Mouse (Mus musculus): ENCODE results near the gene Chd4.

Chd4 gene

DNA sequence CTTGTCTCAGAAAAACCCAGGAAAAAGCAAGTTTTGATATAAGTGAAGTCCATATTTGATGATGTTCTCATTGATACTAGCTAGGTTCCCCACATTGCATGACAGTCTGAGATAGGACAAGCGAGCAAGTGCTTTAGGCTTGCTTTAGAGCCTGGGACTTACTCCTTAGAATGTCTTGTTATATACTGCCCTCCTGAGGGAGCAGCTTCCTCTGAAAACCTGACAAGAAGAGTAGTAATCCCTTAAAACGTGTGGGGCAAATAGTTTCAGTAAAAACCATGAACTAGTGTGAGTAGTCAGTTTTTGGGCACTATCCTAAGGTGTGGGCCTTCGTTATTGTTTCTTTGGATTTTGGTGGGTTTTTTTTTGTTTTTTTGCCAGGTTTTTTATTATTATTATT lies 47.3 kb downstream of the Chd4 start:
- no peak for DNase-seq (ENCODE audit: low spot score)

DNA sequence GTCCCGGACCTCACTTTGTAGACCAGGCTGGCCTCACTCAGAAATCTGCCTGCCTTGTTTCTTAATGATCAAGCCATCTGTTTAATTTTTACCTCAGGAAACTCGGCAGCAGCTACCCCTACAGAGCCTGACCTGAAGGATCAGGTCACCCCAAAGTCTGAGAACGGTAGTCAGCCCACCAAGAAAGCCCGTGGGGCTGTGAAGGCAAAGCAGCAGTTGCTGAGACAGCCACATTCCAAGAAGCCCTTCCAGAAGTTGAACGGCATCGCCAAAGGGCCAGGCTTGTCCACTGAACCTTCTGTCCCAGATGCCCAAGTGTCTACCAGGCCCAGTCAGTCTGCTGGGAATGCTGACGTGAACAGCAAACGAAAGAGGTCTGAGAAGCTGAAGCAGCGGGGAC lies 48.1 kb downstream of the Chd4 start:
- DNase-seq (ENCODE audit: low spot score) = no peak

DNA sequence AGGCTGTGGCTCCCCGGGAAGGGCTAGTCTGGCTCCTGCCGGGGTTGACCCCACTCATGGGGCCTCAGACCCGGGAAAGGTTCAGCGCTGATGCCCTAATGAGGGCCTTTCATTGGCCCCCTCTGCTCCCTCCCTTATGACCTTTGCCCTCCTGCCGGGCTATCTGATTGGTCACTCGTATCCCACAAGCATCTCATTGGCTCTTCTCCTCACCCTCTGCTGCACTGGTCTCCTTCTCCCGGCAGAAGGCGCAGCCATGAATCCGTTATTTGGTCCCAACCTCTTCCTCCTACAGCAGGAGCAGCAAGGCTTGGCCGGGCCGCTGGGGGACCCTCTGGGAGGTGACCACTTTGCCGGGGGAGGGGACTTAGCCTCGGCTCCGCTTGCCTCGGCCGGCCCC lies 49.2 kb downstream of the Chd4 start, which contains the start of gene Iffo1:
TSS of gene Iffo1 (plus strand) at position 241 of the 400 bp plus-strand sequence.
- DNase-seq (ENCODE audit: low spot score) = peak; percentile 90

DNA sequence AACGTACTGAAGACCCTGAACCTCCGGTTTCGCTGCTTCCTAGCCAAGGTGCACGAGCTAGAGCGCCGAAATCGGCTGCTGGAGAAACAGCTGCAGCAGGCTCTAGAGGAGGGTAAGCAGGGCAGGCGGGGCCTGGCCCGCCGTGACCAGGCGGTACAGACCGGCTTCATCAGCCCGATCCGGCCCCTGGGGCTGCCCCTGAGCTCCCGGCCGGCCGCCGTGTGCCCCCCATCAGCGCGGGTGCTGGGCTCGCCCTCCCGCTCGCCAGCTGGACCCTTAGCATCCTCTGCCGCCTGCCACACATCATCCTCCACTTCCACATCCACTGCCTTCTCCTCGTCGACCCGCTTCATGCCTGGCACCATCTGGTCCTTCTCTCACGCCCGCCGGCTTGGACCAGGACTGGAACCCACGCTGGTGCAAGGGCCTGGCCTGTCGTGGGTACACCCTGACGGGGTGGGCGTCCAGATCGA lies 49.7 kb downstream of the Chd4 start:
- DNase-seq (ENCODE audit: low spot score) = peak; percentile 34

DNA sequence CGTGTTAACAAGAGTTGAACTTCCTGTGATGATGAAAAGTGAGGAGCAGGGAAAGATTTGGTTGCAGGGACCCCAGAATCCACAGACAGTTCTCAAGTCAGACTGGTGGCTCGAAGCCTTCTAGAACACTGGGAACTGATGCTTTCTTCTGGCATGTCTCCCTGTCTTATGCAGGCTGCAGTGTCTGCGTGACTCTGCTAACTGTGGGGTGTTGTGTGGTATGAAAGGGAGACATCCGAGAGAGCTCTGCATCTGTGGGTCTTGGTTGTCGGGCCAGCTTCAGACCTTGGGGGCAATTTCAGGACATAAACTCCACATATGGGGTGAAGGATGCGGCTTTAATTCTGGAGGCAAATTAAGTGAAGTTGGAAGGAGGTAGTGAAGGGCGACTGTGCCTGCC lies 50.4 kb downstream of the Chd4 start:
- no peak for DNase-seq (ENCODE audit: low spot score)

DNA sequence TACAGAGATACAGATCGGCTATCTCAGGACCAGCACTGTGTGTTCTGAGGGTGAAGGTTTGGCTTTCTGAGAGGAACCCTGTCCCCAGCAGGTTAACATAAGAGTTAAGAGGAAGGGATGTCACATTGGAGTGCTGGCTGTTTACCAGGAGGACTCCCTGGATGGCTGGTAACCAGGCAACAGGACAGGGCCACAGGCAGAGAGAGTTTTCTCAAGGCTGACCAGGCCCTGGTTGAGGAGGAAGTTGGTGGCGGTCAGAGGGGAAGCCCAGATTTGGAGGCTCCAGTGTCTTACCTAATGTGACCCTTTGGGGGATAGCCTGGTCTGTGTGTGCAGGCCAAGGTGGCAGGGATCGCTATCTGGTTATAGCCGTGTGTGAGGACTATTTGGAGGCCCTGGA lies 51.0 kb downstream of the Chd4 start:
- DNase-seq (ENCODE audit: low spot score) = no peak

DNA sequence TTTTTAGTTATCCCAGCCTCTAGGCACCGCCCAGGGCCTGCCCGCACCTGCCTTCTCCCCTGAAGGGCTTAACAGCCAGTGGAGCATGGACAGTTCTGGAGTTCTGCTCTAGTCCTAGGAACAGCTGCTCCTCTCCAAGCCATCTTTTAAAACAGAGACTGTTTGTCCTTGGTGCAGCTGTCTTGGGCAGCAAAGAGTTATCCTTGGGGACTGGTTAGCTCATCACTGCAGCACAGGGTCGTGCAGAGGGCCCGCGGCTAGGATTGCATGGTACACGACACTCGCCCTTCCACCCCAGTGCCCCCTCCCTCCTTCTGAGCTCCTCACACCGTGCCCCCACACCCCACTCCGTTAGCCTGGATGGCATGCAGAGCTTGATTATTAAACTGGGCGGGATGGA lies 51.5 kb downstream of the Chd4 start:
- no peak for DNase-seq (ENCODE audit: low spot score)

DNA sequence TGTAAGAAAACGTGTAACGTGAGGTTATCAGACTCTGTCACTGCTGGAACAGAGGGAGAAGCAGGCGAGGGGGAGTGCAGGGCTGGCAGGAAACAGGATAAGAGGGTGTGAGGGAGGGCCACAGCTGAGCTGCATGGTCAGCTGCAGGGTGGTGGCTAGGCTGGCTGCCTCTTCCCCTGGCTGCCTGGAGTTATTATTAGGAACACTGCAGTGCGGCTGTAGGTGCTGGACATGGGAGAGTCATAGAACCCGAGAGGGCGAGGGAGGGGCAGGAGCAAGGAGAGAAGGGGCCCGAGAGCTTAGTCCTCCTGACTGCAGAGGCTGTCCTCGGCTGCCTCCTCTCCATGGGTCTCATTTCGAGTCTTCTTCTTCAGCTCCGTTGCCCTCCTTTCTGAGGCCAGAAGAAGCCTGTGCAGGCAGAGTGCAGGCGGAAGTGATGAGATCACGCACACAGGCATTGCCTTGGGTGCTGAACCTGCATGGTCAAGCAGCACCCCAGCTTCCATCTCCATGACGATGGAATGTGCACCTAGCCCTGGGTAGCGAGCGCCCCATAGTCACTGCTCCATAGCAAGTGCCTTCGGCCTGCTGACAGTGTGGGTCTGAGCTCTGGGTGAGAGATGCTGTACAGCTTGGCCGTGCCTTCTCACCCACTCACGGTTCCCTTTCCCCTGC lies 52.6 kb downstream of the Chd4 start:
- no peak for DNase-seq (ENCODE audit: low spot score)

DNA sequence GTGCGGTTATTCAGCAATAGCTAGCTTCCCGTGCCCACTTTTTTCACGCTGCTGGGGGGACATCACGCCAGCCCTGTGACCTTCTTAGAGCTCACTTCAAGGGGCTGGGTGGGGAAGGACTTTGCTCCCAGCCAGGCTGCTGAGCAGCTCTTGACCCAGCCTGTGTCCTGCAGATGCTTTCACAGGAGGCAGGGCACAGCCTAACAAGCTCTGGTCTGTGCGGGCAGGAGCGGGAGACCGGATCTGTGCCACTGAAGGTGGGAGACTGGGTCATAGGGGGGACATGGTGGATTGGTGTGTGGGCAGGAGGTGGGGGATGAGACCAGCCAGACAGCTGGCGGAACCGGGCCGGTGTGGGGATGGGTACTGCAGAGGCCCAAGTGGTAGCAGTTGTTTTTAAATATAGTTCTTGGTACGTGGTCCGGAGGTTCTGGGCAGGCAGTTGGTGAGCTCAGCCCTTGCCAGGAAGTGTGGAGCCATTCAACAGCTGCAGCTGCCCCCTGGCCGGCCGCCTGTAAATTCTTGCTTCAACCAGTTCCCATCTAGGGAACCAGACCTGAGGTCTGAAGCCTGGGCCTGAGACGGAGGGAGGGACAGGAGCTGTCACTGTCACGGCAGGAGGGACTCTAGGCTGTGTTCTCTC lies 53.3 kb downstream of the Chd4 start:
- DNase-seq (ENCODE audit: low spot score) = no peak

DNA sequence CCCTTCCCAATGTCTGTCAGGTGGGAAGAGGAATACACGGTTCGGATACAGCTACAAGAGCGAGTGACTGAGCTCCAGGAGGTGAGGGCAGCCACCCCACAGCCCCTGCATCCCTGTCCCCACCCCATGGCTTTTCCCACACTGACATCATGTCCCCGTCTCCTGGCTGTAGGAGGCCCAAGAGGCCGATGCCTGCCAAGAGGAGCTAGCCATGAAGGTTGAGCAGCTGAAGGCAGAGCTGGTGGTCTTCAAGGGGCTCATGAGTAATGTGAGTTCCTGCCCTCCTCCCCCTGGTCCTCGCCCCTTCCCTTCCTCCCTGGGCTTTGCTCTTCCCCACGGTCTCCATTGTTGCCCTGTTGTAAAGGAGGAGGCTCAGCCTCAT lies 53.8 kb downstream of the Chd4 start:
- DNase-seq (ENCODE audit: low spot score) = no peak

DNA sequence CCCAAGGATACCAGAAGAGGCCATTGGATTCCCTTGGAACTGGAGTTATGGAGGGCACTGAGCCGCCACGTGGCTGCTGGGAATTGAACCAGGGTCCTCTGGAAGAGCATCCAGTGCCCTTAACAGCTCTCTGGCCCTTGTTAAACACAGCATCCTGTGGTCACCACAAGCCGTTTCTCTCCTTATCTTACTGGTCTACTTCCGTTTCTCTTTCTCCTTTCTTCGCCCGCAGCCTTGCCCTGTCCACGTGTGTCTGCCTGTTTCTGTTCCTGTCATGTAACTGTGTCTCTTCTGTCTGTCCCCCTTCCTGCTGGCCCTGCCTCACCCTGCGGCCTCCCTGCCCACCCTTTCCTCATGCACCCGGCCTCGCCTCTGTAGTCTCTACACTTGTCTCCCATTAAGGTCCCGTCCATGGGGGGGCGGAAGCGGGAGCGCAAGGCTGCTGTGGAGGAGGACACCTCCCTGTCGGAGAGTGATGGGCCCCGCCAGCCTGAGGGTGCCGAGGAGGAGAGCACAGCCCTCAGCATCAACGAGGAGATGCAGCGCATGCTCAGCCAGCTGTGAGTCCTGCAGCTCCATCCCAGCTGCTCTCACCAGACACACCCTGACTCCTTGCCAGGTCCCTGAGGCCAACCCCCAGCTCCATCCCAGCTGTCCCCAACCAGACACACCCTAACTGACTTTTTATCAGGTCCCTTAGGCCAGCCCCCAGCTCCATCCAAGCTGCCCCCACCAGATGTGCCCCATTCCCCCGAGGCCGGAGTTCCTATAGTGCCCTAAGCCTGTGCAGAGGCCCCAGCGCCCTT lies 56.6 kb downstream of the Chd4 start:
- no peak for DNase-seq (ENCODE audit: low spot score)

DNA sequence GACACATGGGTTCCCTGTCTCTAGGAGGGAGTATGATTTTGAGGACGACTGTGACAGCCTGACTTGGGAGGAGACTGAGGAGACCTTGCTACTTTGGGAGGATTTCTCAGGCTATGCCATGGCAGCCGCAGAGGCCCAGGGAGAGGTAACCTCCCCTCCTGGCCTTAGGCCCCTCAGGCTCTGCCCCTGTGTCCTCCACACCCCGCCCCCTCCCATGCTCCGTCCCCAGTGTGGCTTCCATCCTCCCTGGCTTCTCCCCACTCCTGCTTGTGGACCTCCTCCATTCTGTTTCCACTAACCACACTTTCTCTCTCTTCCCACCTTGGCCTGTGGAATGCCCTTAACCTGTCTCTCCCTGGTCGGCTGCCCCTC lies 57.2 kb downstream of the Chd4 start:
- DNase-seq (ENCODE audit: low spot score) = no peak

DNA sequence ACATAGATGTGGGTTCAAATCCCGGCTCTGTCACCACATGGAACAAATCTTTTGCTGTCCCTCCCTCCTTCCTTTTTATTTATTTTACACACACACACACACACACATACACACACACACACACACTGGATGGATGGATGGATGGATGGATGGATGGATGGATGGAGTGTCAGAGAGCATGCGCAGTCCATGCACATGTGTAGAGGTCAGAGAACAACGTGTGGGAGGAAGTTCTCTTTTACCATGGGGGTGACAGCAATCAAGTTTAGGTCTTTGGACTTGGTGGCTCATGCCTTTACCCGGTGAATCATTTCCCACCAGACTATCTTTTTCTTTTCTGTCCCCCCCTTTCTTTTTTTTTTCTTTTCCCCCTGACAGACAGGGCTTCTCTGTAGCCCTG lies 57.9 kb downstream of the Chd4 start:
- no peak for DNase-seq (ENCODE audit: low spot score)

DNA sequence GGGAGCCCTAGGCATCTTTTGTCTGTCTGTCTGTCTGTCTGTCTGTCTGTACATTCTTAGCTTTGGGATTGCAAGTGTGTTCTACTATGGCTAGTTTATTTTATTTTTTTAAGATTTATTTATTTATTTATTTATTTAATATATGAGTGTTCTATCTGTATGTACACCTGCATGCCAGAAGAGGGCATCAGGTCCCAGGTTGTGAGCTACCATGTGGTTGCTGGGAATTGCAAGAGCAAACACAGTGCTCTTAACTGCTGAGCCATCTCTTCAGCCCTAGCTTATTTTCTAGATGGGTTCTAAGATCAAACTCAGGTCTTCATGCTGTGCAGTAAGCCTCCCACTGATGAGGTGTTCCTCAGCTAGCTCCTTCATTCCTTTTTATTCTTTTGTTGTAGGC lies 58.8 kb downstream of the Chd4 start:
- DNase-seq (ENCODE audit: low spot score) = no peak

DNA sequence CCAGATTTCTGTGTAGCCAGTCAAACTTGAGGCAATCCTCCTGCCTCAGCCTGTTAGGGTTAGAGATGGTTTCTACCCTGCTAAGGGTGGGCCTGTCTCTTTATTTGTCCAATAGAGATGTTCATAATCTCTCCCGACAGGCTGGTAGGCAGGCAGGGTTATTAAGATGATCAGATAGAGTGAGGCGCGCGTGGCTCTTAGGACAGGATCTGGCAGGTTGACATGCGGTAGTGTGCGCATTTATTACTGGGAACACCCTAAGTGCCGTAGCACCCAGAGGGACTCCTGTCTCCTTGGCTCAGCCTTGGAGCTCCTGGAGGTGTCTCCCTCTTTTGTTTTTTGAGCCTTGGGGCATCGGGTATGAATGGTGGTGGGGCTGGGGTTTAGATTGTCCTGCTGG lies 59.5 kb downstream of the Chd4 start:
- no peak for DNase-seq (ENCODE audit: low spot score)

DNA sequence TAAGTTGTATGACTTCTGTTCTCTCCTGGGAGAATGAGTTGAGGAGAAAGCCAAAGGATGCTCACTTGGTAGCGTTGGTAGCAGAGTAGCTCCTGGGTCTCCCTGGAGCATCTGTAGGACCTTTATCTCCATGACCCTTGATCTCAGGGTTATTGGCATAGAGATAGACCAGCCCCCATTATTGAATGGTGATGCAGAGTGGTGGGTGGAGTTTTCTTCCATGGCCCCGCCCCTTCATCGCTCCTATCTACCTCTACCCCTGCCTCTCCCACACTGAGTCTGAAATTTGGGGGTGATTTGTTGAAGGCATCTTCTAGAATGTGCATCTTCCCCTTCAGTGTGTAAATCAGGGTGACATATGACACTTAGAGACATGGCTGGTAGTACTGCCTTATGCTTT lies 60.7 kb downstream of the Chd4 start:
- DNase-seq (ENCODE audit: low spot score) = no peak

DNA sequence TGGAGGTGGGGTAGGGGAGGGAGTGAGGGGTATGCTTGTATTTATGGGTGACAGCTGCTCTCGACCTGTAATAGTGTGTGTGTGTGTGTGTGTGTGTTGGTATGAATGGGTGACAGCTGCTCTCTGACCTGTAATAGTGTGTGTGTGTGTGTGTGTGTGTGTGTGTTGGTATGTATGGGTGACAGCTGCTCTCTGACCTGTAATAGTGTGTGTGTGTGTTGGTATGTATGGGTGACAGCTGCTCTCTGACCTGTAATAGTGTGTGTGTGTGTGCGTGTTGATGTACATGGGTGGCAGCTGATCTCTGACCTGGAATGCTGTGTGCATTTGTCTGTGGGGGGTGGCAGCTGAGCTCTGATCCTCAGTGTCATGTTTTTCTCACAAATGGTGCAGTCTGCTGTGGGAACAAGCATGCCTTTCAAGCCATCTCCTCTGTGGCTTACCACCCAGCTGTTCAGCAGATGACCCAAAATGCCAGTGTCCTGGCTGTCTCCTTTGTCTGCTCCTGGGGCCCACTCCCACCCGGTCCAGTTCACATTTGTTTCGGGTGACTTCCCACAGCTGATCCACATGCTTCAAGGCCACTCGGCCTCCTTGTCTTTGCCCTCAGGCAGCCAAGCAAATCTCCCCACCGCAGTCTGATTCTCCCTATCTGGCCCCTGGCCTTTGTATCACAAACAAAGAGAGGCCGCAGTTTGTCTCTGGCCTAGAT lies 61.3 kb downstream of the Chd4 start:
- DNase-seq (ENCODE audit: low spot score) = no peak

DNA sequence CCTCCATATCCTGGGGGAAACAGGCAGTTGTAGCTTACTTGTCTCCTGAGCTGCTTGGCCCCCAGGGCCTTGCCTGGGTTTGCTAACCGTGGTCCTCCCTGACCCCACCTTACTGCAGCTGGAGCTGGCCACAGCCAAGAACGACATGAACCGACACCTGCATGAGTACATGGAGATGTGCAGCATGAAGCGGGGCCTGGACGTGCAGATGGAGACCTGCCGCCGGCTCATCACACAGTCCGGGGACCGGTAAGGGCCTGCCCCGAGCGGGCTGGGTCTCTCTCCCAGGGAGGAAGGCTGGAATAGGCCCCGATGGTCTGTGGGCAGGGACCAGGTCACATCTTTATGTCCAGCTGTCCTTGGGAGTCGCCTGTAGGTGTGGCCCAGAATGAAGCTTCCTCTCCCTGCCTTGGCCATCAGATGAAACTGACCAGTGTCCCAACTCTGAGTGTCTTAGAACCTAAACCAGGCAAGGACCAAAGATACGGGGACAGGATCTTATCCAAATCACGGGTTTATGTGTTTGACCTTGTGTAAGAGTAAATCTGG lies 63.2 kb downstream of the Chd4 start:
- no peak for DNase-seq (ENCODE audit: low spot score)

DNA sequence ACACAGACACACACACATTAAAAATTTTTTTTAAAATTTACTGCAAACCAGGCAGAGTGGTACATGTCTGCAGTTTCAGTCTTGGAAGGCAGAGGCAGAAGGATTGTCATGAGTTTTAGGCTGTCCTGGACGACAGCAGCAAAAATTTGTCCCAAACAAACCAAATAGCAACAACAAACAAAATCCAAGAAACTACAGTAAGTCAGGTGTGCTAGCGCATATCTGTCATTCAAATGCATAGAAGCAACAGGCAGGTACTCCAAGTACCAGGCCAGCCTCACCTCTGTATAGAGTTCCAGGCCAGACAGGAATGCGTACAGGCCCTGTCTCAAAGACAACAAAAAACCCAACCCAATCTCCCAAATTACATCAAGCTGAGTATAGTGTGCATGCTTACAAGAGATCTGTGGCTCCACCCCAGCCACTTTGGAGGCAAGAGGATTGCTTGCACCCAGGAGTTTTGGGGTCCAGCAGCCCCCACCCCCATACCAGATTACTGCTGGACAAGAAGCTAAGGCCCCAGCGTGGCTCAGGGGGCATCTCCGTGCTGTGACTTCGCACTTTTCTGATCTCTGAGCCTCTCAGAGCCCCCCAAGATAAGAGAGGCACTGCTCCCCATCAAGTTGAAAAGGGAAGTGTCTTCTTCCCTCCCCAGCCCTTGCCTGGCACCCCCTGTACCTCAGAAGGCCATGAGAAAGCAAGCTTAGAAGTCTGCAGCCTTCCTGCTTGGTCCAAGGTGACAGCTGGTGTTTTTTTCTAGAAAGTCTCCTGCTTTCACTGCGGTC lies 64.2 kb downstream of the Chd4 start:
- no peak for DNase-seq (ENCODE audit: low spot score)

DNA sequence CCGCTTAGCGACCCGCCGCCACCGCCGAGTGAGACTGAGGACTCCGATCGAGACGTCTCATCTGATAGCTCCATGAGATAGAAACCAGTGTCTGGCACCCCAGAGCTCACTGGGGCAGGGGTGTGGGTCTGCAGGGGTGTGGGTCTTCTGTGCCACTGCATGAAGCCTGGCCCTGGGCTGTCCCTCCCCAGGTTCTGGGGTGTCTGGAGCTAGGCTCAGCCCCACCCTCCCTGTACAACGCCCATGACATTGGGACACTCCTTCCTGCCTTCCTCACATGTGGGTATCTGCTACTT lies 64.7 kb downstream of the Chd4 start:
- no peak for DNase-seq (ENCODE audit: low spot score)

DNA sequence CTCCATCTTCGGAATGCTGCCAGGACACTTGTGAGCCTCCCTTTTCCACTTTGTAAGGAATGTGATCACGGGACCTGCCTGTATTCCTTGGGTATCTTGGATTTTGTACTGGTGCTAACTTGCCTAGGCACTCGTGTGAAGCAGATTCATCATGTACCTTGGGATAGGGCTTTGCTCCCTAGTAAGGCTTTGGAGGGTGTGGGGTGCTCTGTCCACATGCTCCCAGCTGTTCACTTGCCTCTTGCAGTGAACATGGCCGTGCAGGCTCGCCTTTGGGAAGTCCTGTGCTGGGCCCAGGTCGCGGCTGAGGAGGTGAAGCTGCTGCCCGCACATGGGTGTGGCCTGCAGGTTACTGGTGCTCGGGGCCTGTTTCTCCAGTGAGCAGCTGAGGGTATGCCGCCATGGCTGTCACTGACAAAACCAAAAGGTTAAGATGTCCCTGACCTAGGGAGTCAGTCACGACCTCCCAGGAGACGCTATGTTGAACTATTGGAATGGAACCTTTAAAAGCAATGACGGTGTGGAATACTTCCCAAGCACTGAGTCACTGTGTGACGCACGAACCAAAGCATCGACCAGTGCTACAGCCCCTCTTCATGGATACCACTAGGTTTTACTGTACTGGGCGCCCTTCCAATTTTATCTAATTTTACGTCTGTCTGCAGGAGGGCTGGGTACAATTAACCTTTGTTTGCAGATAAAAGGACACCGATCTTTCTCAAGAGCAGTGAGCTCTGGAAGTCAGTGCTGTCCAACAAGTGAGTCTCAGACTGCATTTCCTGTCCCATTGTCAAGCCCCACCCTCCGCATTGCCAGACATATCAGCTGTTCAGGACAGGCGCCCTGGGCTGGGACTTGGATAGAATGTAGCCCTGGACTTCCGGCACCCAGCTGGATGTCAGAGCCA lies 65.3 kb downstream of the Chd4 start:
- peak; percentile 27 for DNase-seq (ENCODE audit: low spot score)
